Mouse (Mus musculus) neural tube, embryonic 13.5 days (tissue): Measurements from ENCODE around the gene Slc35b4. TPM values are rescaled to one million over a fixed set of nuclear protein-coding genes. Genes with fewer than 3 reads are reported as not detected.

Source experiments
- ATAC-seq: fragments of 200-750 bp; cut with Nextera tagmentation; 2 replicates; pipeline ENCODE4 v1.8.0; 2017; ENCODE audit warnings: low read depth, mild to moderate bottlenecking, moderate TSS enrichment, moderate library complexity
- H3K27ac ChIP-seq: fragments of 300-500 bp; sonication (generic); replicated peaks from 2 replicates; pipeline ENCODE4 v1.5.1; 2015; ENCODE audit warnings: moderate library complexity, mild to moderate bottlenecking, inconsistent platforms
- H3K27me3 ChIP-seq: fragments of 300-500 bp; sonication (generic); 2 replicates; pipeline ENCODE4 v1.6.1; 2015; ENCODE audit warnings: mild to moderate bottlenecking, inconsistent platforms
- H3K36me3 ChIP-seq: fragments of 300-500 bp; sonication (generic); 2 replicates; pipeline ENCODE4 v1.6.1; 2015; ENCODE audit warnings: mild to moderate bottlenecking, inconsistent platforms
- H3K4me1 ChIP-seq: fragments of 300-500 bp; sonication (generic); replicated peaks from 2 replicates; pipeline ENCODE4 v1.6.1; 2015; ENCODE audit warnings: inconsistent platforms
- H3K4me2 ChIP-seq: fragments of 300-500 bp; sonication (generic); 2 replicates; pipeline ENCODE4 v1.6.1; 2015; ENCODE audit warnings: inconsistent platforms, mild to moderate bottlenecking, moderate library complexity
- H3K4me3 ChIP-seq: fragments of 300-500 bp; sonication (generic); 2 replicates; pipeline ENCODE4 v1.5.1; 2015; ENCODE audit warnings: mild to moderate bottlenecking, inconsistent platforms
- H3K9ac ChIP-seq: fragments of 300-500 bp; sonication (generic); 2 replicates; pipeline ENCODE4 v1.6.1; 2015; ENCODE audit warnings: moderate library complexity, mild to moderate bottlenecking, inconsistent platforms
- H3K9me3 ChIP-seq: fragments of 300-500 bp; sonication (generic); 2 replicates; pipeline ENCODE4 v1.6.1; 2016; ENCODE audit warnings: inconsistent platforms
- WGBS: fragments of 180-500 bp; shearing (Covaris S2); methylation state at CpG from one replicate; pipeline ENCODE4 v1.1.7; 2015; 5-methylcytosine and 5-hydroxymethylcytosine counted together
- polyA plus RNA-seq: library from polyadenylated mRNA; unstranded; fragments of >200 nt; fragmentation: Nextera tagmentation; extraction: Ambion mirVana; gene quantifications from 2 replicates; pipeline ENCODE4 v1.2.1, GENCODE M21; 2015

Gene Slc35b4
- polyA plus RNA-seq, 1 experiment from 2014 or later, result 34.1 TPM

DNA sequence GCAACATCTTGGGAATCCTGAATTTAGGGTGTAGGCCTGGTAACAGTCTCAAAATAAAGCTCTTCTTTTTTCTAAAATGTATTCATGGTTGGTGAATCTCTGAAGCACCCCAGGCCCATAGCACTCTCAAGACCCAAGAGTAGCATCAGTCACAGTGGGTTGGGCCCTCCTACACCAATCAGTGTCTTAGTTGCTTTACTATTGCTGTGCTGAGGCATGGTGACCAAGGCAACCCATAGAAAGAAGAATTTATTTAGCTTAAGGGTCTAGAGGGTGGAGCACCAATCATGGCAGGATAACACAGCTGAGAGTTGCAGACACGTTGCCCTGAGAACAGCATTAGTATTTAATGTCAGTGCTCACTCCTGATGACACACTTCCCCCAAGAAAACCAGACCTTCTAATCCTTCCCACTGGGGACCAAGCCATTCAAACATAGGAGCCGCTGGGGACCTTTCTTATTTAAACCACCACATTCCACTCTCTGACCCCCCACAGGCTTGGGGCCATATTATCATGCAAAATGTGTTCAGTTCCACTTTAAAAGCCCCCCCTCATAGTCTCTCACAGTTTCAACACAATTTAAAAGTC, 10.5 kb upstream of the Slc35b4 start:
- Histone ChIP-seq H3K9ac (no peak overlapping the region), H3K4me2 (no peak overlapping the region), H3K4me1 (no peaks in the 10 kb centered on the region), H3K9me3 (no peaks in the 10 kb centered on the region), H3K36me3 (no peaks in the 10 kb centered on the region), H3K27me3 (no peaks in the 10 kb centered on the region), H3K4me3 (no peak overlapping the region), H3K27ac (no peak overlapping the region)
- 18% methylated on average over 2 of the region's 2 CpGs for WGBS
- ATAC-seq, result 0 out of 2 replicates have a peak, but pooled peaks have one; percentile 15

DNA sequence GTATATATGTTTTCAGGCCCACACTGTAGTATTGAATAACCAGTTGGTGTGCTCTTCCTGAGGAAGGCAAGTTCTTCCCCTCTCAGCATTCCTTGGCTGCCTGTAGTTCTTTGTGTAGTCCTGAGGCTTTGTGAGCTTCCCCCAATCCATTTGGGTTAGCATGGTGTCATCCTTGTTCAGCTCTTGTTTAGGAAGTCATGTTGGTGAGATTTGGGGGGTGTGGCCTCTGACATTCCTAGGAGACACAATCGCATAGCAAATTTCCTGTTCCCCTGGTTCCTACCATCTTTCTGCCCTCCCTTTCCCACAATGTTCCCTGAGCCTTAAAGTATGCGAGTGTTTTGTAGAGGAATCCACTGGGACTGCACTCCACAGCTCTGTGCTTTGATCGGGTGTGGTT, 6.4 kb upstream of the Slc35b4 start:
- H3K4me3 ChIP-seq, result no peak overlapping the region
- no peaks in the 10 kb centered on the region for H3K4me1 ChIP-seq
- H3K4me2 ChIP-seq, result no peak overlapping the region
- ATAC-seq, result no peak
- no peak overlapping the region for H3K27ac ChIP-seq
- no peaks in the 10 kb centered on the region for H3K36me3 ChIP-seq
- H3K27me3 ChIP-seq, result no peaks in the 10 kb centered on the region
- H3K9me3 ChIP-seq, result no peaks in the 10 kb centered on the region; the same call in 1 of the 2 replicates
- H3K9ac ChIP-seq, result no peak overlapping the region
- WGBS, result 87% methylated on average over 3 of the region's 3 CpGs

DNA sequence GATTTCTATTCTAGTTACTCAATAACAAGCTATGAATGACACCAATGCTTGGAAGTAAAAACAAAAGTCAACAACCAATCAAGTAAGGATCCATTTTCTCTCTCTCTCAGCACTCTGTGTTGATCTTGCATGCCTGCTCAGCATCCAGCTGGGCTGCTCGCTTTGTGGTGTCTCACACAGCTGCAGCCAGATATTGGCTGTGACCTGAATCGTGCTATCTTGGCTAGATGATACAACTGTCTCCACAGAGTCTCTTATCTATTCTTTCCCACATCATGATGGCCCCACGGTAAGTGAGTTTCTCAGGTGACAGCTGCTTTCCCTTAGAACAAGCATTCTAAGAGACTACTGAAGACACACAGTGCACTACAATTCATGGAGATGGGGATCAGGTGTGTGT, 5.0 kb upstream of the Slc35b4 start:
- no peak overlapping the region for H3K9ac ChIP-seq
- H3K9me3 ChIP-seq, result no peaks in the 10 kb centered on the region; the same call in 1 of the 2 replicates
- H3K27ac ChIP-seq, result no peak overlapping the region
- WGBS, result 76% methylated on average over 3 of the region's 3 CpGs
- H3K27me3 ChIP-seq, result no peaks in the 10 kb centered on the region
- no peak for ATAC-seq
- no peaks in the 10 kb centered on the region for H3K4me1 ChIP-seq
- H3K36me3 ChIP-seq, result no peaks in the 10 kb centered on the region
- no peak overlapping the region for H3K4me2 ChIP-seq
- no peak overlapping the region for H3K4me3 ChIP-seq

DNA sequence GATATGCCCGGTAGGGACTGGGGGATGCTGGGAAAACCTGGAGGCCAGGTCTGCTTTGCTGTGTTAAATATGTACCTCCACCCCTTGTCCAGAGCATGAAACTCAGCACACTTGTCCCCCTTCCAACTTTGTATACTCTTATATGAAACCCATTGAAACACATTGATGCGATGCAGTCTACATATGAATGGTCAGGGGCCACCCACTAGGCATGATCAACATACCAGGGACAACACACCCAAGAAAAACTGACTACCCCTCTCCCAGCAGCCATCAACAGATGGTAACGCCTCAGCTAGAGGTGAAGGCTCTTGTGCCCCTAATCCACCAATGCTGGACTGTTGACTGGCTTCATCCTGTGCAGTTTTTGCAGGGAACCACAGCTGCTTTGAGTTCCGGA, 3.0 kb upstream of the Slc35b4 start:
- Histone ChIP-seq H3K4me1 (peaks cover 11% of the 10 kb centered on the region), H3K36me3 (no peaks in the 10 kb centered on the region), H3K9ac (no peak overlapping the region), H3K4me3 (no peak overlapping the region), H3K27me3 (no peaks in the 10 kb centered on the region), H3K27ac (no peak overlapping the region), H3K4me2 (no peak overlapping the region), H3K9me3 (no peaks in the 10 kb centered on the region; the same call in 1 of the 2 replicates)
- WGBS, result 79% methylated on average over 4 of the region's 4 CpGs
- no peak for ATAC-seq

DNA sequence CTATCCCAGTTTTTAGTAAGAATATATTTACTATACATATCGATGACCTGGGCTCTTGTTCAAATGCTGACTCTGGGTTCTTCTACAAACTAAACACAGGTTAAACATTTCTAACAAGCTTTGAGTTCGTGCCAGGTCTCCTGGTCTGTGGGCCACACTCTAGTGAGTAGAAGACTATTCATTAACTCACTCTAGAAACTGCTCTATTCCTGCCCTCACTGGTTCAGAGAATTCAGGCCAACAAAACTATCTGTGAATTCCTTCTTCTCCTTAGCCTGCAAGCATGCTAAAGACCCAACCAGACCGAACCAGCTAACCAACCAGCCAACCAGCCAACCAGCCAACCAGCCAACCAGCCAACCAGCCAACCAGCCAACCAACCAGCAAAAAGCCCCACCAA, 2.1 kb upstream of the Slc35b4 start:
- Histone ChIP-seq H3K4me1 (peaks cover 11% of the 10 kb centered on the region), H3K27me3 (no peaks in the 10 kb centered on the region), H3K9ac (no peak overlapping the region), H3K9me3 (no peaks in the 10 kb centered on the region; the same call in 1 of the 2 replicates), H3K4me2 (no peak overlapping the region), H3K36me3 (no peaks in the 10 kb centered on the region), H3K4me3 (no peak overlapping the region), H3K27ac (no peak overlapping the region)
- ATAC-seq, result no peak
- WGBS, result 88% methylated on average over 3 of the region's 3 CpGs

DNA sequence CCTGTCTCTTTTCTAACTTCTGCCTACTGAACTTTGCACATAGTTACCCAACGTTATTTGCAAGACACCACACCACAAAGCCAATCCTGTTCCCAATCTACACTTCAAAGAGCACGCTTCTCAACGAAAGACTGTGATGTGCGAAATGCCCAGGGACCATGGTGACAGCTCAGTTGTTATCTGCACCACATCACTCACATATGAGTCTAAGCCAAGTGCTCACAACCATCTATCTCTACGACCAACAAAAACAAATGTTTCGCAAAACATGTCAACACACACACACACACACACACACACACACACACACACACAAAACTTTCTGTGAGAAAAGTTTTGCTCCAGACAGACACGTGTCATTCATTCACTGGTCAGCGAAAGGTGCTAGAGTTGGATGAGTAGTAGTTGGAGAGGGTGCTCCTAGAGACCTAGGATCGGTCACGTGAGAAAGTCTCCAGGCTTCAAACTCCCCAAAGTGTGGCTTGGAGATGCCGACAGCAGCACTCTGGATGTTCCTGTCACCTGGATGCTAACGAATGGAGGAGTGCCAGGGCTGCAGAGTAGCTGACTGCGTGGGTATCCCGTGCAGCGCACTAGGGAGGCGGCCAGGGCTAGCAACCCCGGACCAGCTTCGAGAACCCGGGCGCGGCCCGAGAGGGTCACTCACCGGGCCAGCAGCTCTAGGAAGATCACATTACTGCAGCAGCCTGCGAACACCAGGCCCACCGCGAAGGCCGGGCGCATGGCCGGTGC, 624 bp downstream of the Slc35b4 start:
- Histone ChIP-seq H3K4me2 (peak overlapping the region; percentile 79), H3K4me3 (peak overlapping the region; percentile 73), H3K27ac (peak overlapping the region; percentile 86), H3K9ac (peak overlapping the region; percentile 82), H3K36me3 (no peaks in the 10 kb centered on the region), H3K9me3 (no peaks in the 10 kb centered on the region; the same call in 1 of the 2 replicates), H3K4me1 (peaks cover 18% of the 10 kb centered on the region), H3K27me3 (no peaks in the 10 kb centered on the region)
- WGBS, result 2% methylated on average over 29 of the region's 29 CpGs
- ATAC-seq, result peak; percentile 87

DNA sequence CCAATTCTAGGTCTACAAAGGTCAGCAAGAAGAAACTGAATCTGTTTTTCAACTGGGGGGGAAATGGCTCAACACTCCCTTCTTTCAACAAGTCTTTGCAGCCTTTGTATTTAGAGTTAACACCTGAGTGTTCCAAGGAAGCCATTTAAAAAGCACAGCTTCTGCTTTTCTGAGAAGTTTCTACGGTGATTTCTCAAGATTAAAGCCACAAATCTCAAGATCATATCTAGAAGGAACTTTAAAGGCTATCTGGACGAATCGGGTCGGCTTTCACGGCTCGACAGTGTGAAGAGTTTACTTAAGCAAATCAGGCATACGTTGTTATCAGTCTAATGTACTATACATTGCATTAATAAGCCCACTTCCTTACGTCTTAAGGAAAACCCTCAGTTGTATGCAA, 2.2 kb downstream of the Slc35b4 start:
- no peak overlapping the region for H3K27ac ChIP-seq
- no peak overlapping the region for H3K4me2 ChIP-seq
- peaks cover 18% of the 10 kb centered on the region for H3K4me1 ChIP-seq
- 0 out of 2 replicates have a peak, but pooled peaks cover 7% of the 10 kb centered on the region for H3K36me3 ChIP-seq
- H3K9me3 ChIP-seq, result no peaks in the 10 kb centered on the region
- H3K9ac ChIP-seq, result no peak overlapping the region
- H3K4me3 ChIP-seq, result no peak overlapping the region
- no peaks in the 10 kb centered on the region for H3K27me3 ChIP-seq
- 92% methylated on average over 8 of the region's 8 CpGs for WGBS
- ATAC-seq, result no peak

DNA sequence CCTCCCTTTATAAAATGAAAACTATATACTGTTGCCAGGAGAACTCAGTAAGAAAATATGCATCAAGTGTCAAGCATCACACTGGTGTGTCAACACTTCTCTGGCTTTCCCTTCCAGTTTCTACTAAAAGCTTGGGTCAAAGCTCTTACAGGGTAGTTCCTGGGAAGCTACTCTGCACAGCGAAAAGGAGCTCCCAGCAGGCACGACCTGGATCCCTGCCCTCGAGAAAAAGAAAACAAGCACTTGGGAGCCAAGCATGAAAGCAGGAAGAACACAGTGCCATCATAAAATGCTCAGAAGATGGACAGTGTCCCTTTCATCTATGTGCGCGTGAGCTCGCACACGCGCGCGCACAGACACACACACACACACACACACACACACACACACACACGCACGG, 3.7 kb downstream of the Slc35b4 start:
- 83% methylated on average over 12 of the region's 12 CpGs for WGBS
- peaks cover 19% of the 10 kb centered on the region for H3K36me3 ChIP-seq
- H3K4me3 ChIP-seq, result no peak overlapping the region
- no peak overlapping the region for H3K9ac ChIP-seq
- H3K9me3 ChIP-seq, result no peaks in the 10 kb centered on the region
- H3K27ac ChIP-seq, result no peak overlapping the region
- H3K27me3 ChIP-seq, result no peaks in the 10 kb centered on the region
- no peak for ATAC-seq
- peaks cover 18% of the 10 kb centered on the region for H3K4me1 ChIP-seq
- H3K4me2 ChIP-seq, result no peak overlapping the region

DNA sequence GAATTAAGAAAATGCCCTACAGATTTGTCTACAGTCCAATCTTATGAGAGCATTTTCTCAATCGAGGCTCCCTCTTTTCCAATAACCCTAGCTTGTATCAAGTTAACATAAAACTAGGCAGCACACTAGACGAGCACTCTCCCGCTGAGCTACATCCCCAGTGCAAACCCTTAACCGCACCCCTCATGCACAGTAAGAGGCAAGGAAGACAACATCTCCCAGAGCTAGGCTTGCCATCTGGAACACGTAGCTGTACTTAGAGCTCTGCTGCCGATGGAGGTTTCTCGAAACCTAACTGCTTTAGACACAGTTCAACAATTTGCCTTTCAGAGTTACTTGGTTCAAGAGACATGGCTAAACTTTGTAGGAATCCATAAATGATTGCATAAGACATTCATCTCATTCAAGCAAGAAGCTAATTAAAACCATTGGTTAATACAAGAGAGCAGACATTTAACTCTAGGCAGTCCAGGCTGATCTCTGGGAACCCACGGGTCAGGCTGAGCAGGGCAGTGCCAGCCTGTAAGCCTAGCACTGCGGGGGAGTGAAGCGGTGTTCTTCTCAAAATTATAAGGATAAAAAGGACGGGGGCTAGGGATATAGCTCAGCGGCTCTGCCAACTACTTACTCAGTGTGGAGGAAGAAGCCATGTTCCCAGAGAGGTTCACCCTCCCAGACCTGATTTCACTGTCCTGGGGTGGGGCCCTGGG, 5.0 kb downstream of the Slc35b4 start:
- peaks cover 28% of the 10 kb centered on the region for H3K36me3 ChIP-seq
- WGBS, result 90% methylated on average over 12 of the region's 12 CpGs
- ATAC-seq, result no peak
- no peak overlapping the region for H3K4me2 ChIP-seq
- H3K27me3 ChIP-seq, result no peaks in the 10 kb centered on the region
- no peaks in the 10 kb centered on the region for H3K9me3 ChIP-seq
- peaks cover 18% of the 10 kb centered on the region for H3K4me1 ChIP-seq
- H3K27ac ChIP-seq, result no peak overlapping the region
- H3K9ac ChIP-seq, result no peak overlapping the region
- H3K4me3 ChIP-seq, result no peak overlapping the region

DNA sequence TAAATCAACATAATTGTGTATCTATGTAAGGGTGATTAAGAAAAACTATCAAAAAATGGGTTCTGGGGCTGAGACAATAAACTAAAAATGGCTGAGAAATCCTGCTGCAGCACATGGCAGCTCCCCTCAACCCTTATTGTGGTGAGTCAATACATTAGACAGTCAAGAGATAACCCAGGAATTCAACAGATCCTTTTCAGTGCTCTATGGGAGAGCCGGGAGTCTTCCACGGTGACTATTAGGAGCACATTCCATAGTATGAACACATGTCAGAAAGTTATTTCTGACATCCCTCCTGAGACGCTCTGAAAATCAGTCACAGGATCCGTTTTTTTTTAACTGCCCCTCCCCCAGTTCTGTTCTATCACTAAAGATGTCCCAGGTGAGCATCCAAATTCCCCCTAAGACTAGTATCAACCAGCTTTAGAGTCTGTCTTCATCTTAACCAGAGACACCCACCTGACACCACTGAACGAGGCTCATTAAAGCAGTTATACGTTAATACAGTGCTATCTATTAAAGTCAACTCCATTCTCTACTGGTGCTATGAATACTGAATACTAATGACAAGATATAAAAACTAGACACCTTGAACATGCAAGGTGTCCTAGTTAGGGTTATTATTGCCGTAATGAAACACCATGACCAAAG, 5.9 kb downstream of the Slc35b4 start:
- Histone ChIP-seq H3K9ac (no peak overlapping the region), H3K4me2 (no peak overlapping the region), H3K4me1 (peaks cover 13% of the 10 kb centered on the region), H3K4me3 (no peak overlapping the region), H3K36me3 (peaks cover 37% of the 10 kb centered on the region), H3K27me3 (no peaks in the 10 kb centered on the region), H3K9me3 (no peaks in the 10 kb centered on the region), H3K27ac (no peak overlapping the region)
- no peak for ATAC-seq
- WGBS, result 82% methylated on average over 7 of the region's 7 CpGs

DNA sequence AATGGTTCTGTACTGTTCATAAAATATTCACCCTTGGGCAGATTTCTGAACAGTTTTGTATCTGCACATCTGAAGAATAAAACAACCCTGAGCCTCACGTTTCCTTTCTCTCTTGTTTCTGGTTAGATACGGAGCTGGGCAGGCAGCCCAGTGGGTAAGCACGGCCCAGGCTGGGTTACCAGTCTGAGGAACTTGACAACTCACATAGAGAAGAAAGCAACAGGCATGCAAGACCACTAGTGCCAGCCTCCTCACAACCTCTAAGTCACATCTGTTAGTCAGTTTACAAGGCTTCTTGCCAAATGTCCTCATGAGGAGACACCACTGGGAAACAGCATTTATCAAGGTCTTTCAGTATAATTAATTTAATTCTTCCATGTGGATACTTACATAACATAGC, 8.1 kb downstream of the Slc35b4 start:
- H3K27ac ChIP-seq, result no peak overlapping the region
- ATAC-seq, result no peak
- no peaks in the 10 kb centered on the region for H3K27me3 ChIP-seq
- WGBS, result 88% methylated on average over 3 of the region's 3 CpGs
- H3K9me3 ChIP-seq, result no peaks in the 10 kb centered on the region
- H3K9ac ChIP-seq, result no peak overlapping the region
- H3K4me2 ChIP-seq, result no peak overlapping the region
- H3K4me3 ChIP-seq, result no peak overlapping the region
- peaks cover 7% of the 10 kb centered on the region; the same call in 1 of the 2 replicates for H3K4me1 ChIP-seq
- H3K36me3 ChIP-seq, result peaks cover 55% of the 10 kb centered on the region

DNA sequence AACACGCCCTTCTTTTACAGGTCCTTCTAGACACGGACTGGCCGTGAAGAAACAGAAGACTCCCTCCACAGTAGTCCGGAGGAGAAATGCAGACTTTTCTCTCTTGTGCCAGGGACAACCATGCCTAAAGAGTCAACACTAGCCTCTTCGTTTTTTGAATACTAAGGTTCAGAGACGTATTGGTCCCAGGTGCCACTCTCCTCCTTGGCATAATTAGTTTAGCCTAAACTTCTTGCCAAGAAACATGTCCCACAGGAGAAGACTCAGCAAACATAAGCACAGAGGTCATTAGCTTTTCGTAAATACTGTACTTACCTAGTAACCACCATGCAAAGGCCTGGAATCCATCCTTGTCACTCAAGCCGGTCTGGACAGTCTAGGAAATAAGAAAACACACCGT, 13.9 kb downstream of the Slc35b4 start:
- 86% methylated on average over 9 of the region's 9 CpGs for WGBS
- no peak for ATAC-seq
- Histone ChIP-seq H3K27me3 (no peaks in the 10 kb centered on the region), H3K4me1 (no peaks in the 10 kb centered on the region), H3K9me3 (no peaks in the 10 kb centered on the region), H3K27ac (no peak overlapping the region), H3K4me2 (no peak overlapping the region), H3K9ac (no peak overlapping the region), H3K4me3 (no peak overlapping the region), H3K36me3 (peaks cover 89% of the 10 kb centered on the region)
